Mouse (Mus musculus) skeletal muscle tissue, adult 2 months (tissue): ENCODE data around the gene Rab33b.
A peak's percentile ranks its signal among the peaks of the same experiment; 100 is the strongest.

Experiments used
- DNase-seq: peaks from one replicate; pipeline ENCODE4 v3.0.0-alpha.2; 2012; ENCODE audit warnings: low read depth, low spot score

Gene Rab33b

DNA sequence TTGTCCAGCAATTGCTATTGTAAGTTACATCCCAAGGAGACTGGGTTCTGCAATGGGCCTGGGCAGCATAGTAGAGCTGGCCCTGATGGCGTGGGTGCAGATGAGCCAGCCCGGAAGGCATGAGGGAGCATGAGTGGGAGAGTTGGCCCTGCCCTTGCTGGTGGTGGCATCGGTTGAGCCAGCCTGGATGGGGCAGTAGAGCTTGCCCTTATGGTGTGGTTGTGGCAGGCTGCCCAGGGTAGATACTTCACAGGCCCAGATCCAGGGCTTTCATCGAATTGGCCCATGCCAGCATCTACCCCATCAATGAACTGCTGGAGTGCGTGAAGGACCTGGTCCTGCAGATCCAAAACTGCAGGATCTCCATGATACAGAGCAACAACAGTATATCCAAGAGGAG lies 28.3 kb downstream of the Rab33b start:
- no peak for DNase-seq

GRCm38 (mm10) chr3:51517467-51517866 lies 33.7 kb downstream of the Rab33b start:
- DNase-seq = no peak

- no peak for DNase-seq
Measured at GRCm38 (mm10) chr3:51517878-51518762, 34.4 kb downstream of the Rab33b start.

DNA sequence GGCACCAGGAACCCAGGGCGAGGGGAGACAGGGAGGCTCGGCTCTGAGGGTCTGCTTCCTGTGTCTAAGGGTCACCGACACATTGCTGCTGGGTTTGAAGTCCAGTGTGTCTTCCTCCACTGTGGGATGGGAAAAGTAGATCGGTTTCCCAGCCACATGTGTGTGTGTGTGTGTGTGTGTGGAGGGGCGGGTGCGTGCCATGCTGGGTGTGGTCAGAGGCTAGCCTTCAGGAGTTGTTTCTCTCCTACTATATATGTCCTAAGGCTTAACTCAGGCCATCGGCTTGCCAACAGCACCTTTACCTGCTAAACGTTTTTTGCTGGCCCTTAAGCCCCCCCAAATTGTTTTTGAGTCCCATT lies 35.0 kb downstream of the Rab33b start:
- no peak for DNase-seq

DNA sequence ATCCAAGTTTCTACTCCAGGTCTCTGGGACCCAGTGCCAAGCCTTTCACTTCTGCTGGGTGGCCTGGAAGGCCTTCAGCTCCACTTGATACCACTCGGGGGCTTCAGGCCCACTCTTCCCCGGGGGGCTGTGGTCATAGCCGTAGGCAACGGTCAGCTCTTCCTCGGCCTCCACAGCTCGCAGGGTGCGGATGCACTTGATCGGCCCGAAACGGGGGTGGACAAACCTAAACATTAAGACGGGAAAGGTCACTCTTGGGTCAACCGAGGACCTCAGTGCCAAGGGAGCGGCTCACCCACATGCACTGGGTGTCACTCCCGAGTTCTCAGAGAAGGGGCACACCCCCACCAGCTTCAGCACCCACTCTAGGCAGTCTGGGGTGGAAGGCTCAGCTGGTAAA lies 37.5 kb downstream of the Rab33b start:
- no peak for DNase-seq

GRCm38 (mm10) chr3:51525186-51525785 lies 41.6 kb downstream of the Rab33b start:
- DNase-seq = no peak

DNA sequence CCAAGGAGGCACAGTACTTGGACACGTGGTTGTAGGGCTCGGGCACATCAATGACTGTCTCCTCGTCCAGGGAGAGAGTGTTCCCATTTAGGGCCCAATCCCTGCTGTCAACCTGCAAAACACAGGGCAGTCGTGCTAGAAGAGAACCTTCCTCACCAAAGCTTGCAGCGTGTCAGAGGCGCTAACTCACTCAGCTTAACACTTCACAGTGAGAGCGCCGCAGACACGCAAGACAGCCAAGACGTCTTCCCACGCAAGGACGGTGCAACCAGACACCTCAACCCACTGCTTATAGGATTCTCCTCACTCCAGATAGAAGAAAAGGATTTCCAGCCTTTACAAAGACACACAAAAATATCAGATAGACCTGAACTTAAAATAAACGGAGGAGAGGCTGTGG lies 43.2 kb downstream of the Rab33b start:
- no peak for DNase-seq

GRCm38 (mm10) chr3:51531473-51532281 lies 48.0 kb downstream of the Rab33b start:
- peak; percentile 61 for DNase-seq

DNA sequence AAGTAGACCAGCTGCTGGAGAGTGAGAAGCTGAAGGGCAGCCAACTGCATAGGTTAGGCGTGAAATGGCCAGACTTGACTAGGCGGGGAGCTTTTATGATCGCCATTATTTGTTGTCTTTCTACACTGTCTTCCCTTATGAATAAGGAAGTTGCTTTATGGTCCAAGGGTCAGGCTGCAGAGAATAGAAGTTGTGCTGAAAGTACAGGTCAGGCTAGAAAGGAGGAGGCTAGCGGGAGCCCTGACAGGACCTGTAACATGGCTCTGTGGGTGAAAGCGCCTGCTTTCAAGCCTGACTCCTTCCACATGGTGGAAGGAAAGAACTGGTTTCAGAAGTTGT lies 48.5 kb downstream of the Rab33b start:
- no peak for DNase-seq

DNA sequence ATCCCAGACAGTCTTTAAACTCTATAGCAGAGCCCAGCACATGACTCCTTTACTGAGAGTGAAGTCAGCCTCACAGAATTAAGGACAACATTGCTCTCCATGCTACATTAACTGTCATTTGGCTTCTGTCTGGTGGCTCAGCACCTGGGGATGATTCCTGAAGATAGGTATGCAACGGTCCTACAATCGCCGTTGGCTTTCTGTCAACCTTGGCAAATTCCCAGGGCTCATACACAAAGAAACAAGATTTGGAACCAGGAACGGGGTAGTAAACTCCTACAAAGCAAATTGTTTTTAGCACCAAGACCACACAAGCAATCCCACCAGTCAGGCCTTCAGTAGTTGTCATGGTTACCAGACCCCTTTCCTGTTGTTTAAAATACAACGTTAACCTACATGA lies 49.9 kb downstream of the Rab33b start:
- no peak for DNase-seq

GRCm38 (mm10) chr3:51534013-51534412 lies 50.3 kb downstream of the Rab33b start:
- DNase-seq = no peak

- peak; percentile 48 for DNase-seq
Measured at GRCm38 (mm10) chr3:51539567-51540408, 56.1 kb downstream of the Rab33b start.

- DNase-seq = no peak
Measured at GRCm38 (mm10) chr3:51540659-51541058, 56.9 kb downstream of the Rab33b start.

DNA sequence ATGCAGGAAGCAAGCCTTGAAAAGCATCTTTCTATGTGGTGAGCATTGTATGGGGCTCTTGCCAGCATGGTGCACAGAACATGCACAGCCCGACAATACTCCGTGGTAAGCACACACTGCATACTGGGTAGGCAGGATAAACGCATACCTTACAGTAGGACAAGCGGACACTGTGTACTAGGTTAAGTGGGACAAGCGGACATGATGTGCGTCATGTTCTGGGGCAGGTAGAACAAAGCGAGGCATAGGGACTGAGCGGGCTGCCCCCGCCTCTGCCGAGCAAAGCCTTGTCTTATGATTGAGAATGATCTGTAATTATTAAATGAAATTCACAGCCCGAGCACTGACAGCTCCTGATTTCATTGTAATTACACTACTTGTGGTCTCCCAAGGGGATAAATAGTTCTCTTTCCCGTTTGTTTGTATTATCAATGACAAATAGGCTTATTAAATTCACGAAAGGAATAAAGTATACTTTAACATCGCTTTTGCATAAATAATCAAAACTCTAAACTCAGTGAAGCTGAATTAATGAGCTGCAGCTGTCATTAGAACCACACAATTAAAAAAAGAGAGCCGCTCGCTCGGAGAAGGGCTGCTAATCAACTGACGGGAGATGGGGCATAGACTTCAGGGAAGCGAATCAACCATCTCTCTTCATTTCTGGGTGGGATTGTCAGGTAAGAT lies 60.9 kb downstream of the Rab33b start:
- DNase-seq = no peak
